Mouse (Mus musculus) gastrocnemius, postnatal 4 days (tissue): ENCODE results near the gene Hsdl2. TPM values are rescaled to one million over a fixed set of nuclear protein-coding genes. Genes with fewer than 3 reads are reported as not detected.

Source experiments
- DNase-seq, 2 experiments: peaks; one replicate each; pipeline ENCODE4 v3.0.0; 2021 to 2022; ENCODE audit warnings: low spot score in 2 of 2, mixed read lengths in 2 of 2
- total RNA-seq, 2 experiments: library from RNA; stranded (reverse); gene quantifications; 2 replicates each; pipeline ENCODE4 v1.2.3; 2021

Gene Hsdl2
- total RNA-seq, 2 experiments from 2014 or later = 52.1 to 54.0 TPM

DNA sequence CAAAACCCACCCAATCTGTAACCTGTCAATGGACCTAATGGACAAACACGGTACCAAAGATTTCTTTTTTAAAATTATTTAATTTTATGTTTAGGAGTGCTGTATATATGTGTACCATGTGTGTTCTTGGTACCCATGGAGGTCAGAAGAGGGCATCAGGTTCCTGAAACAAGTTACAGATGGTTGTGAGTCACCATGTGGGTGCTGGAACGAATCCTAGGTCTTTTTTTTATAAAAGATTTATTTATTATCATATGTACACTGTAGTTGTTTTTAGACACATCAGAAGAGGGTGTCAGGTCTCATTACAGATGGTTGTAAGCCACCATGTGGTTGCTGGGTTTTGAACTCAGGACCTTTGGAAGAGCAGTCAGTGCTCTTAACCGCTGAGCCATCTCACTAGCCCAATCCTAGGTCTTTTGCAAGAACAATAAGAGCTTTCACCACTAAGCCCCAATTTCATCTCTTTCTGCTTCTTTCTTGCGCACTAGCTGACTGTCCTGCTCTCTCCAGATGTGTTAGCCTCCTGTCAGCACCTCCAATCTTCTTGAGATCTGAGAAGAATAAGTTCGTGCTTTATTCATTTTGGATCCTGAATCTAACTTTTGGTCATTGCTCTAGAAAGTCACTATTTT, 38.4 kb downstream of the Hsdl2 start:
- no peak for DNase-seq

DNA sequence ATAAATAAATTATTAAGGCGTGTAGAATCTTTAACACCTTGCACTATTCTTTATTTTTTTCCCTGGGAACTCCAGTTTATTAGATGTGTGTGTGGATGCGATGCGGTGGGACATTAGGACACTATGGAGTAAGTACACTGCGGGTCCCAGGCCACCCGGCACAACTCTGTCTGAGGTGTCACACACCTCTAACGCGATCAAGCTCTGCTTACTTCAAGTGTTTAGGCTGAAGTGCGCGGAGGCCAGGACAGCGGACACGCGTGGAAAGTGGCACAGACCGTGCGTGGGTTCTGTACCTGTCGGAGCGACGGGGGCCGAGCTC, 44.3 kb downstream of the Hsdl2 start:
- DNase-seq = no peak

DNA sequence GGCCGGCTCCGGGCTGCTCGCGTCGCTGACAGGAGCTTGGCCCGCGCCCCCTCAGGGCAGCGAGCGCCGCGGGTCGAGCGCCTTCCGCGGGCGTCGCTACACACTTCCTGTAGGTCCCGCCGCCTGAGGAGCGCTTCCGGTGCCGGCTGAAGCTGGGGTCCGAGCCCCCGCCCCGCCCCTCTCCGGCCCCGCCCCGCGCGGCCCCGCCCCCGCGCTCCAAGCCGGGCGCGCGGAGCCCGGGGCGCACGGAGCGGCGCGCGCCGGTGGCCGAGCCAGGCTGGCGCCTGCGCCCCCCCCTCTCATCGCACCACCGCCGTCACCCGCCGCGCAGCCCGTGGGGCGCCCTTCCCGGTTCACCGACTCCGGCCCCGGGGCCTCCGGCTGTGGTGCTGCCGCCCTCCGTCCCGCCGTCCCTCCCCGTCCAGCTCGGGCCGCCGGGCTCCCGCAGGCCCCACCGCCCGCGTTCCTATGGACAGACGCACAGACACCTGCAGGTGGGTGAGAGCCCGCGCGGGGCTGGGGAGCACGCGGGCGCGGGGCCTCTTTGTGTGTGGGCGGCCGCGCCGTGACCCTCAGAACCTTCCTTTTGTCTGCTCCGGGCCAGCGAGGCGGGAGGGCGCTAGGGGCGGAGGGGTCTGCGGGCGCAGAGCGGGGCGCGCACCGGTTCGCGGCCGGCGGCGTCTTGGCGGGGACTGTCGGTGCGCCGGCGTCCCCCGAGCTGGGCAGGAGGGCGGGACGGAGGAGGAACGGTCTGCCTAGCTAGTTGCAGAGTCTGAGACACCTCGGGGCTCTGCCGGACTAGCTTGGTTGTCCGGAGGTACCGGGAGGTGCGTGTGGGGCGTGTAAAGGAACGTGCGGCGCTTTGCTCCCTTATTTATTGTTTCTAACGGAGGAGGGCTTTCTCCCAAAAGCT, 44.9 kb downstream of the Hsdl2 start, which contains the start of gene E130308A19Rik:
Gene E130308A19Rik, plus strand, starts transcription at position 214 of the 913 bp plus-strand sequence.
- peak; percentile 49 to 72 for DNase-seq

DNA sequence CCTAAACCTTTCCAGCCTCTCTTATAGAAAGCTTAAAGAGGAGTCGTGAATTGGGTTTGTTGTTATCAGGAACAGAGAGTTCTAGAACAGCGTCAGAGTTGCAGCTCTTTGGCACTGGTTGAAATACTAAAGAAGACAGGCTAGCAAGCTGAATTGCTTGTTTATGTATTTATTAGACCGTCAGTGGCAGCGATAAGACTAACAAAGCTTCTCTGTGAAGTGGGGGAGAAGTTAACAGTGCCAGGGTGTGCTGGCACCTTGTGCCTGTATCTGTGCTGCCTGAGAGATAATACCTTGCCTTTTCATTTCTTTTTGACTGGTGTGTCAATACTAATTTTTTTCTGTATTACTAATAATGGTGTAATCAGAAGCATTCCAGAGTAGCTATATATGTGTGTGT, 46.9 kb downstream of the Hsdl2 start:
- no peak for DNase-seq

DNA sequence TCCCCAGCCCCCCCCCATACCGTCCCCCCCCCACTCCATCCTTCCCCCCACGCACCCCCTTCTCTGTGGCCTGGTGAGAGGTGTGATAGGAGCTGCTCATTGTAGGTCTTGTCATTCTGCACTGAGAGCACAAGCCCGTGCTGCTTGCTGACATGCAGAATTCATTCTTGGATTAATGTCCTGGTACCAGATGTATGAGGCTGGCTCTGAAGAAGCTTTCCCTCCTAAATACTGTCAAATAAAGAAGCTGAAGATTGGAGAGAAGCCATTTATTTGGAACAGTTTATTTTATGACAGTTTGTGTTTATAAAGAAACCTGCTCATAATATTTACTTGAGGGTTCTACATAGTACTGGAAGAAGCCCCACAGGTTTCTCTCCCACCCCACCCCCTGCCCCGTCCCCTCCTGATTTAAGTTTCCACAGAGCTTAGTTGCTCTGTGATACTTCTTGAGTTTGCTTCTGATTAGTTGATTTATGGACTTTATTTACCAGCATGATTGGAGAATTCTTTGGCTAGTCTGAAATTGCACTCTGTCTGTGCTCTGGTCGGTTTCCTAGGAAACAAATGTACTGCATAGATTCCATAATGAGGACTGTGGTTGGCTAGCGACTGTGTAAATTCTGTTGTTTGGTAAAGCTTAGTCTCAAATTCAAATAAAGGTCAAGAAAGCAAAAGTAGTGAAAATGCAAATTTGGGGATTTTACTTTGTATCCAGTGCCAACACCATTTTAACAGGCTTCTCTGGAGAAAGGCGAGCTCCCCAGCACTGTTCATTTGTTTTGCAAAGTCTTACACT, 47.9 kb downstream of the Hsdl2 start:
- no peak for DNase-seq

DNA sequence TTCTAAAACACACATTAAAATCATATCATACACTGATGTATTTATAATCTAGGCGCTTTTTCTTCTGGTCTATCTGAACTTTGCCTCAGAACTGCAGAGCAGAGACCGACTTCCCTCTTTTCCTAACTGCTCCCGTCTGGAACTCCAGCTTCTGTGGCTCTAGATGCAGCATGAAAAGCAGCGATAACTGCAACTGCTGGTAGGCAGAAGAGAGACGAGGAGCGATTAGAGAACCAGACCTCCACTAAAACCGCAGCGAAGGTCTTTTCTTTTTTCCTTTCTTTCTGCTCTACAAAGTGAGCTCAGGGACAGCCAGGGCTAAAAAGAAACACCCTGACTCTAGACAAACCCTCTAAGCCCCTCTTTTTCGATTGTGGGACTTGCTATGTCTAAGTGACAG, 48.8 kb downstream of the Hsdl2 start:
- DNase-seq = no peak

DNA sequence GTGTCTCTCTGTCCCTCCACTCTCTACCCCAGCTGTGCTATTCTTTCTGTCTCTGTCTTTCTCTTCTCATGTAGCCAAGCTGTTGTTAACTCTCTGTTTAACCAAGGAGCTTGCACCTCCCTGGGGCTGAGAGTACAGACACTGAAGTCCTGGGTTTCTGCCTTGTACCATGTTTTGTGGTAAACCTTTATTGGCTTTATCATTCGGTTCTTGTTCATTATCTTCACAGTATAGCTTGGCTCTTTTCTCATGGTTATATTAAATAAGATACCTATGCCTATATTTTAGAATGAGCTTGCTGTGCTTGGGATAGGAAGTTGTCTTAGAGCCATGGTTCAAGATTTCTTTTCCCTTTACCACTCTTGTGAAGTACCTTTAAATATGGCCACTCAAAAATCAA, 53.2 kb downstream of the Hsdl2 start:
- DNase-seq = no peak

DNA sequence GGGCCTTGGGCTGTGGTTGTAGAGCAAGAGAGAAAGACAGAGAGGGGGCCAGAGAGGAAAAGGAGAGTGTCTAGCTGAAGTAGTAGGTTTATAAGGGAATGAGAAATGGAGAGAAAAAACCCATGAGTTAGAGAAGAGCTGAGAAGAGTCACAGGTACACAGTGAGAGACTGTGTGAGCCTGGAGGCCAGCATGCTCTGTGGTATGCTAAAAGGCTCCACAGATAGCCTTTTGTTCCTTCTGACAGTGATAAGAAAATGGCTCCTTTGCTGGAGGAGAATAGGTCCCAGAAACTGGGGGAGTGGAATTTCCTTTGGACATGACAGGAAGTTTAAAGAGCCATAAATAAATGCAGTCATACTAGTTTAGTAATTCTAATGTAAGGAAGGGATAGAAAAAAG, 57.8 kb downstream of the Hsdl2 start:
- no peak for DNase-seq

DNA sequence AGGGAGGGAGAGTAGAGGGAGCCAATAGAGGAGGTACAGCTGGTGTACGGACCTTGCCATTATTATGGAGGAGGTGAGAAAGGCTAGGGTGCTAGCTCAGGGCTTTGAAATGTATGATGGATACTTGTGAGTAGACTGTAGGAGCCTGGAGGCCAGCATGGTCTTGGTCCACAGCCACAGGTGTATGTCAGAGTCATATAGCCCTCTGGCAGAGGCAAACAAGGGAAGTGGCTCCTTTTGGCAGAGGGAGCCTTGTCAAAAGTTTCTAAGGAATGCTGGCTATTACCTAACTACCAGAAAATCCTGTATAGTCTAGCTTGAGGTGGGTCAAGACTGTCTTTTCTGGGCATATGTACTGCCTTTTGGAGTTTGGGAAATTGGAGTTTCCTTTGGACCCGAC, 59.4 kb downstream of the Hsdl2 start:
- no peak for DNase-seq

DNA sequence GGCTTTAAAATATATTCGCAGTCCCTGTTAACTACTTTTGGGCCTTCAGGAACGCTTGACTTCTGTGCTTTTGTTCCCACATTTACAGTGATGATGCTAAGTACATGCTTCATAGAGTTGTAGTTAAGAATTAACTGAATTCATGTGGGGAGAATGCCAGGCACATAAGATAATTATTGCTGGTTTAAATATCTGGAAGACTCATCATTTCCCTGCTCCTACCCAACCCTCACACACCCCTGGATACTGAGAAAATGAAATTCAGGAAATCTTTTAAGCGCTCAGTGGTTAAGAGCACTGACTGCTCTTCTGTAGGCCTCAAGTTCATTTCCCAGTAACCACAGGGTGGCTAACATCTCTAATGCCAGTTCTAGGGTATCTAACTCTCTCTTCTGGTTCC, 60.7 kb downstream of the Hsdl2 start:
- no peak for DNase-seq

DNA sequence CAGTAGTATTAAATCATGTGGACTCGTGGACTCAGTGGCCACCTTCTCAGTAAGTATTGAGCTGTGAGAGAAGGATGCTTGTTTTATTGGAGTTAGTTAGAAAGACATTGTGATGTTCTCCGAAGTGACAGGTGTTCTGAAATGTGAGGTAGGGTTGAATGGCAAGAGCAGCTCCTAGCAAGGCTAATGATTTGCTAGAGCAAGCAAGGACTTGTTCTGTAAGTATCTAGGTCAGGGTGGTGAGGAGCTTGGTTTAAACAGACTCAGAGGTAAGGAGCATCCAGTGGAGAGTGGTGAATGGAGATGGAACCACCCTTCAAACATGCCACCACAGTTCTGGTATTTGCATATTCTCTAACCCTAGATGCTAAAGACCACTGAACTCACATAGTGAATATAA, 61.3 kb downstream of the Hsdl2 start:
- DNase-seq = no peak

DNA sequence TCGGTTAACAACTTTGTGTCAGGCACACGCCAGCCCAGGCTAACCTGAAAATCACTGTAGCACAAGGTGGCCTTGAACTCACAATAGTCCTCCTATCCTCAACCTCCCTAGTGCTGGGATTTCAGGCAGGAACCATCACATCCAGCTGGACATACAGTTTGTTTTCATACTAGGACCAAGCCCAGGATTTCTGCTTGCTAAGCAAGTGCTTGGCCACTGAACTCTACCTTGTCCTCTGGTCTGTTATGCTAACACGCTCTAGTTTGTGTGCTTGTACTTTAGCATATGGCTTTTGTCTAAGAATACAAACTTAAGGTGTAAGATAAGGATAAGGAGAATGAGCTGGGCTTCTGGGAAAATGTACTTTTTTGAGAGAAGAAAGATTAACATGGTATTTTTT, 63.1 kb downstream of the Hsdl2 start:
- DNase-seq = no peak

DNA sequence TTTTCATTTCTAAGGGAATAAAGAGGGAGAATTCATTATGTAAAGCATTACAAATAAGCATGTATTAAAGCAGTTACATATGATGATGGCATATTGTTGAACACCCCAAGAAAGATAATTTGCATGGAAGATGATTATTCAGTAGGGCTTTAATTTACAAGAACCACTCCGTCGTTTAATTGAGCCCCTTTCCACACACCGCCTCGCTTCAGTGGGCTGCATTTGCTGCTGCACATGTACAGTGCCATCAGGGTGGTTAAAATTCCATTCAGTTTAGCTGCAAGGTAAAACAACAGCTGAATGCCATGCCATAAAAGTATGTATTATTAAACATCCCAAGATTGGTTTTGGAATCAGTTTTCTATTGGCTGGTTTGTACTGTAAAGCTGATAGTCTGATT, 63.6 kb downstream of the Hsdl2 start:
- DNase-seq = no peak

DNA sequence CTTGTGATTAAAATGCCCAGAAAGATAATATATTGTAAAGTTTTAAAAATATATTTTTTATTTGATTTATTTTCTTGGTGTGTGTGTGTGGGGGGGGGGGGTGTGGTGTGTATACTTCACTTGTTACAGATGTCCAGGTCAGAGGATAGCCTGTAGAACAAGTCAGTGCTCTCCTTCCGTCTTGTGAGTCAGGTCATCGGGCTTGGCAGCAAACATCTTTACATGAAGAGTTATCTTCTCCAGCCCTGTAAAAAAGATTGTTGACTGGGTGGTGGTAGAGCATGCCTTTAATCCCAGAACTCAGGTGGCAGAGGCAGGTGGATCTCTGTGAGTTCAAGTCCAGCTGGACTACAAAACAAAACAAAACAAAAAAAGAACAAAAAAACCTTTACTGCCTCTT, 64.2 kb downstream of the Hsdl2 start:
- no peak for DNase-seq

DNA sequence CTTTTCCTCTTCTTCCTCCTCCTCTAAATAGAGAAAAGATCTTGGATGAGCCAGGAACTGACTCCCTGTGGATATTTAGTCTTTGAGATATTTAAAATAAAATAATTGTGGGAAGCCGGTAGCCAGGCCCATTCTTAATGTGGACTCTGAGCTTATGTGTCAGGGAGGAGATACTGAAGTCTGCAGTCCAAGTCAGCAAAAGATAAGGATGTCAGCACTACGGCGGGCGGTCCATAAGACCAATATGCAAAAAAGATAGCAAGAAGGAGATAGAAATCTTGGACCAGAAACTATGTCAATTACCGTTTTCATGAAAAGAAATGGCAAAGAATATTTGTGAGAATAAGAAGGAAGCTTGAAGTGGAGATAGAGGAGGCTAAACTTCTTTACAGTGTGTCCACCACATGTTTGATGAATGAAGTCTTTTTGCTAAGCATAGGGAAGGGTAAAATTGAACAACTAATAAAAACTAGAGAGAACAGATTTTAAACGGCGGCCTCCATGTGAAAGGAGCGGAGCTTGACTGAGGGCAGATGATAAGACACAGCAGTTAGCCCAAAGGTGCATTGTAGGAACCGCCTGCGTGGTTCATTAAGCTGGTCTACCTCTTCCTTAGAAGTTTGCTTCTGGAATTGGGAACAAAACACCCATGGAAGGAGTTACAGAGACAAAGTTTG, 64.8 kb downstream of the Hsdl2 start:
- DNase-seq = no peak

DNA sequence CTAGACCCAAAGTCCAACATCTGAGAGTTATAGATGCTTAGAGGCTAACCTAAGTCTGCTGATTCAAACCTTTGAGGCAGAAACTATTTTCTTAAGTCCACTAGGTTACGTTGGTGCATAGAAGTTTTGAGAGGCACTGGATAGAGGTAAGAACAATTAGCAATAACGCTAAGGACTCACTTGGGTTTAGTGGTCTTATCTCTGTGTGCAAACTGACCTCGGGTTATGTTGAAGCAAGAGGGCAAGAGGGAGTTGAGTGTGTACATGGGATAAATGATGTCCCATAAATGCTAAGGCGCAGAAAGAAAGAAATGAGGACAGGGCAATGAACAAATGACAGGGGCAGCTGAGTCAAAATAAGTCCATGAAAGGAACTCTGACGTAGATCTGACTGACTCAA, 67.8 kb downstream of the Hsdl2 start:
- no peak for DNase-seq

DNA sequence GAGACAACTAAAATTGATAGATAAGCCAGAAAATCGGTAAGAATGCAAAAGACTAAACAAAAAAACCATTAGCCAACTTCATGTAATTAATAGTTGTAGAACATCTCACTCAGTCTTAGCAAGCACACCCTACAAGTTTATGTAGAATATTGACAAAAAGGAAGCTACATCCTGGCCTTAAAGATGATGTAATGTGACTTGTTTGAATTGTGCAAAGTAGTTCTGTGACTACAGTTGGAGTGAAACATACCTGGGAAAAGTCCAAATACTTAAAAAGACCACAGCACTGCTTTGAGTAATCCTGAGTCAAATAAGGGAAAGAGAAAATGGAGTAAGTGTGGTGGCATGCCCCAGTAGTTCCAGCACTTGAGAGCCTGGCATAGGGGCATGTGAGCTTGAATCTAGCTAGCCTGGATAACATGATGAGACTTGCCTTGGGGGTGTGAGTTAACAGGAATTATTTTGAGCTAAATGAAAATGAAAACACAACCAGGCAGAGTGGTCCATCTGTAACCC, 70.9 kb downstream of the Hsdl2 start:
- no peak for DNase-seq

DNA sequence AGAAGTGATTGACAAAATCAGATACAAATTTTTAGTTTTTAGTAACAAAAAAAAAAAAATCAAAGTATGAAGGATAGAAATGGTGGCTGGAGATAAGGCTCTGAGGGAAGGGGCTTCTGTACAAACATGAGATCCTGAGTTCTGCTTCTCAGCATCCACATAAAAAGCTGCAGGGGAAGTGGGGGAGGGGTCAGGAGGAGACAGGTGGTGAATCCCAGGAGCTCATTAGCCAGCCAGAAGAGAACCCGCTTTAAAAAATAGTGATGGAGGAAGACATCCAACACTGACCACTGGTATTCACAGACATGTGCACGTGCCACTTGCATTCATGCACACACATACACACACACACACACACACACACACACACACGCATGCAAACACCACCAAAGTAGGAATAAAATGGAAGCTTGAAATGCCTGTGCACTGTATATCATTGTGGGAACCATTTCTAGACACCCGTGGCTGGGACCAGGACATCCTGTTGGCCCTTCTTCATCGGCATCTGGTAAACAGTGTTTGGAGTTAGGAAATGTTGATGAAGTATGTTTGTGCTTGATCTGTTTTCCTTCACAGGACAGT, 74.8 kb downstream of the Hsdl2 start:
- no peak for DNase-seq

DNA sequence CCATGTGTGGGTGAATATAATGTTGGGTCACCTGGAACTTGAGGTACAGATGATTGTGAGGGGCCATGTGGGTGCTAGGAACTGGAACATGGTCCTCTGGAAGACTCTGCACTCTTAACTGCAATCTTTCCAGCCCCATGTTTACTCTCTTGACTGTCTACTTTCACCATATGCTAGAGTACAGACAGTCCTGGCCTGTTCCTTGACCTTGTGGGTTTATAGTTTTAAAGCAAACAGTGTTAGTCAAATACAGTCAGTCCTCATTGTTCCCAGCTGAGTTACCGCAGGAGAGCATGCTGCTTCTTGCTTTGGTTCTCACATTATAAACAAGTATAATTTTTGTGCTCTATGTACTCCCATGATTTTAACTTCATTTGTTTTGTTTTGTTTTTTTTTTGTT, 80.8 kb downstream of the Hsdl2 start:
- no peak for DNase-seq

DNA sequence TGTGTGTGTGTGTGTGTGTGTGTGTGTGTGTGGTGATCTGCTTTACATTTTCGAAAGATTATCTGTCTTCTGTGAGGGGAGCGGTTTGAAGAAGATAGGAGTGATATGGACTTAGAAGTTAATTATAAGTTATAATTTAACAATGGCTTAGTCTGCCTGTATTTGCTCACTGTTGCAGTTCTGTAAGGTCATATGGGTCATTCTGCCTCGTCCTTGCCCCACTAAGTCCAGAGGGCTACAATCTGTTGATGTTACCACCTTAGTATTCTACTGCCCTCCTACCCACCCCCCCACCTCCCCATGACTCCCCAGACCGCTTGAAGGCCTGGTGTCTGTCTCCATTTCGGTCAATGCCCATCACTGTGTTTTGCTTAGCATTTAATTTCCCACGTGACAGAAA, 82.1 kb downstream of the Hsdl2 start:
- no peak for DNase-seq
